Mouse (Mus musculus): ENCODE measurements around the gene Adh1. TPM values are rescaled to one million over a fixed set of nuclear protein-coding genes. Genes with fewer than 3 reads are reported as not detected.

Gene Adh1
- 15.8 and 73.9 TPM in 2 replicates for total RNA-seq (2014; rRNA removed; ENCODE audit: low replicate concordance)
- 10.8 and 11.8 TPM in 2 replicates for polyA plus RNA-seq (2015; fragmentation: Nextera tagmentation; extraction: Ambion mirVana)

DNA sequence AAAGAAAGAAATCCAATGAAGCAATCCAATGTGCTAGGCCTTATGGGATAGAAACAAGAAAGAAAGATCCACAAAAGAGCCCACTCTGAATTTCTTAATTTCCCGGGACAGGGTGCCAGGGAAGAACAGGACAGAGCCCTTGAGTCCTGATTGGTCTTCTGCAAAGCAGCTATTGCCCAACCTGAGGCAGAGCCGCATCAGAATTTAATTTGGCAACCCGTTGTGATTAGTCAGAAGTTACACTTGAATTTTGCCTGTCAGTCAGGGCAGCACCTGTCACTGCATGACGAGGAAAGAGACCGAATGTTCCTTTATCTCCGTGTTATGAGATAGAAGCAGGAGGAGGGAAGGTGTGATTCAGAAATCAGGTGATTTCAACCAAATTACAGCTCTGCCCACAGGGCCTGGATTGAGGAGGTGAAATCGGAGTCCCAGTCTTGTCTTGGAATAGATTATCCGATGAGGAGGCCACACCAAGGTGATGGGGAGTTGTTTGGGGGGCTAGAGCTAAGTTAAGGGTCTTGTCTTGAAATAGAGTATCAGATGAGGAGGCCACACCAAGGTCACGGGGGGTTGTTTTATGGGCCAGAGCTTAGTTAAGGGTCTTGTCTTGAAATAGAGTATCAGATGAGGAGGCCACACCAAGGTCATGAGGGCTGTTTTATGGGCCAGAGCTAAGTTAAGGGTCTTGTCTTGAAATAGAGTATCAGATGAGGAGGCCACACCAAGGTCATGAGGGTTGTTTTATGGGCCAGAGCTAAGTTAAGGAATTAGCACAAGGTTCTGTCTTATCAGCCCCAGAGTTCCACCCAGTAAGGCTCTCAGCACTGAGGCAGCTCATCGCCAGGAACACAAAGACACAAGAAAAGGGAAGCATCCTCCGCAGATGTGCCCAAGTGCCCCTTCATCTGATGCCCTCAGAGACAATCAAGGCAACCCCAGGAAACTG, at the start of gene Adh1:
Gene Adh1, plus strand, starts transcription at position 271 of the 949 bp plus-strand sequence.
- WGBS, result 68% methylated on average over 11 of the region's 11 CpGs
- Histone ChIP-seq H3K36me3 (replicated peaks; ENCODE audit: control insufficient read depth, insufficient read depth, low read length) (no peaks in the 10 kb centered on the region), H3K9me3 (replicated peaks; ENCODE audit: control insufficient read depth, low read length) (no peaks in the 10 kb centered on the region), H3K4me3 (ENCODE audit: low read depth, low read length) (no peak within 1 kb of the TSS), H3K27ac (ENCODE audit: low read depth) (no peak within 1 kb of the TSS), H3K4me1 (ENCODE audit: control insufficient read depth, insufficient read depth) (no peaks in the 10 kb centered on the region), H3K4me2 (ENCODE audit: low read depth, low read length) (no peak within 1 kb of the TSS), H3K27me3 (ENCODE audit: control insufficient read depth, insufficient read depth, low read length) (no peaks in the 10 kb centered on the region), H3K9ac (replicated peaks; ENCODE audit: low read depth, low read length) (no peak within 1 kb of the TSS)
- TF ChIP-seq CTCF (IDR thresholded peaks at IDR 0.05; ENCODE audit: low read depth) (no peak), EP300 (IDR thresholded peaks at IDR 0.05; ENCODE audit: low read depth) (no peak)
- ATAC-seq (ENCODE audit: insufficient read depth, low read depth) (no peak), DNase-seq (ENCODE audit: low spot score) (no peak)

DNA sequence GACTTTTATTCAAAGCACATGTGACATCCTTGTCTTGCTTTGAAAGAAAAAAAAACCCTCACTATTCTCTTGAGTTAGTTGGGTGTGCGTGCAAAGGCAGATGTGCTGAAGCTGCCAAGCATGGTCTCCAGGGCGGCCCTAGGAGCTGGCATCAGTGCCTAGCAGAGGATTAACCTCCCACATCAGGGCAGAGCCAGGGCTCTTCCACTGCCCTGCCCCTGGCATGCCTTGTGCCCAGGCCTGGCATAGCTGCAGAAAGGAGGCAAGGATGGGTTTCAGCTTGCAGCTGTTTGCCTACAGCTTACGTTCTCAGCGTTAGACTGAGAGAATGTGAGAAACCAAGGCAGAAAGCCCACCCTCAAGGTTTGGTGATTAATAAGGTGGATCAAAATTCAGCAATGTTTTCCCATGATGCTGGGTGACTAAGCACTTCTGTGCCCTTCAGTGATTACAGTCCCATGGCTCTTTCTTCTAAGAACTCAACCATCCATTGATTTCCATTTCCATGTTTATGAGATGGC, 48.3 kb upstream of the Adh1 start:
- DNase-seq (ENCODE audit: low spot score) (no peak), ATAC-seq (ENCODE audit: insufficient read depth, low read depth) (no peak)
- Histone ChIP-seq H3K4me3 (ENCODE audit: low read depth, low read length) (no peak overlapping the region), H3K9me3 (replicated peaks; ENCODE audit: control insufficient read depth, low read length) (no peaks in the 10 kb centered on the region; the same call in 1 of the 2 replicates), H3K4me2 (ENCODE audit: low read depth, low read length) (no peak overlapping the region), H3K9ac (replicated peaks; ENCODE audit: low read depth, low read length) (no peak overlapping the region), H3K27me3 (ENCODE audit: control insufficient read depth, insufficient read depth, low read length) (no peaks in the 10 kb centered on the region), H3K36me3 (replicated peaks; ENCODE audit: control insufficient read depth, insufficient read depth, low read length) (no peaks in the 10 kb centered on the region), H3K27ac (ENCODE audit: low read depth) (no peak overlapping the region), H3K4me1 (ENCODE audit: control insufficient read depth, insufficient read depth) (no peaks in the 10 kb centered on the region)
- no peak for TF ChIP-seq EP300 (IDR thresholded peaks at IDR 0.05; ENCODE audit: low read depth)
- TF ChIP-seq CTCF (IDR thresholded peaks at IDR 0.05; ENCODE audit: low read depth), result no peak
- 92% methylated on average over 4 of the region's 4 CpGs for whole genome bisulfite sequencing

DNA sequence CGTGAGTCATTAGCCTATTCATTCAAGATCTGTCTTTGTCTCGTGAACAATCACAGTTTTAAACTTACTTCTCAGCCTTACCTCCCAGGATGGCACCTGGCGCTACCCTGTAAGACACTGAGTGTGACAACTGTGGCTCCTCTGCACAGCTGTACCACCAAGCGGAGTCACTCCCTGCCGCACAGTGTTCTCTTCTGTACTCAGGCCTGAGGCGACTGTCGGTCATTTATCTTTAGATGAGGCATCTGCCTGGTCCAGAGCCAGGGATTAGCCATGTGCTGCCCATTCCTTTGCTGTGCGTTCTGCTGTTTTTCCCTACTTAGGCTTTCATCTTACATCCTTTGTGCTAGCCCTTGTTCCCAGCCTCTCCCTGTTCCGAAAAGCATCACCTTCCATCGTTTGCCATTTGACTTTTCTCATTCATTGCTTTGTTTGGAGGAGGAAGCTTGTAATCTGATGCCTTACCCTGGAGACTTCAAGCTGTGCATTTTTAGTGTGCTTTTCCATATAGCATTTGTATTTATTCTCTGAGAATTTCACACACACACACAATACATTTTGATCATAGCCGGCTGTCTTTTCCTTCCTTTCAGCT, 45.3 kb upstream of the Adh1 start:
- DNase-seq (ENCODE audit: low spot score) (no peak), ATAC-seq (ENCODE audit: insufficient read depth, low read depth) (no peak)
- WGBS, result 55% methylated on average over 11 of the region's 11 CpGs
- H3K4me3 ChIP-seq (ENCODE audit: low read depth, low read length), result no peak overlapping the region
- H3K9me3 ChIP-seq (replicated peaks; ENCODE audit: control insufficient read depth, low read length), result no peaks in the 10 kb centered on the region; the same call in 1 of the 2 replicates
- H3K36me3 ChIP-seq (replicated peaks; ENCODE audit: control insufficient read depth, insufficient read depth, low read length), result no peaks in the 10 kb centered on the region
- no peaks in the 10 kb centered on the region for H3K4me1 ChIP-seq (ENCODE audit: control insufficient read depth, insufficient read depth)
- no peak for TF ChIP-seq EP300 (IDR thresholded peaks at IDR 0.05; ENCODE audit: low read depth)
- no peak for TF ChIP-seq CTCF (IDR thresholded peaks at IDR 0.05; ENCODE audit: low read depth)
- no peak overlapping the region for H3K9ac ChIP-seq (replicated peaks; ENCODE audit: low read depth, low read length)
- H3K27me3 ChIP-seq (ENCODE audit: control insufficient read depth, insufficient read depth, low read length), result no peaks in the 10 kb centered on the region
- H3K4me2 ChIP-seq (ENCODE audit: low read depth, low read length), result no peak overlapping the region
- no peak overlapping the region for H3K27ac ChIP-seq (ENCODE audit: low read depth)

DNA sequence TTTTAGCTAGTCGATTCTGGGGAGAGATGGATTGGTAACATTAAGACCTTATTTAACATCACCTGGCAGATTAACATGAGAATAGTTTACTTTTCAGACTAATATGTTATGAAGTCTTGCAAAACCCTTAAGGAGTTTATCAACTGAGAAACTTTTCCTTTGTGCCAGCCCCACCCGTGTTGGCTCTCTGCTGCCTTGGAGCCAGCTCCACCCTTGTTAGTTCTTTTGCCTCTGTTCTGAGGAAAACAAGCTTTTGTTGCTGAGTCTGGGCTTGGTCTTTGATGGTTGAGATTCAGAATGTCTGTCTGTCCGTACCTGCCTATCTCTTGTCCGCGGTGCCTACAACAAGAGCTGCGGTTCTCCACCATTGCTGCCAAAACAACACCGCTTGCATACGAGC, 44.7 kb upstream of the Adh1 start:
- Histone ChIP-seq H3K27ac (ENCODE audit: low read depth) (no peak overlapping the region), H3K27me3 (ENCODE audit: control insufficient read depth, insufficient read depth, low read length) (no peaks in the 10 kb centered on the region), H3K9me3 (replicated peaks; ENCODE audit: control insufficient read depth, low read length) (no peaks in the 10 kb centered on the region; the same call in 1 of the 2 replicates), H3K4me3 (ENCODE audit: low read depth, low read length) (no peak overlapping the region), H3K4me1 (ENCODE audit: control insufficient read depth, insufficient read depth) (no peaks in the 10 kb centered on the region), H3K9ac (replicated peaks; ENCODE audit: low read depth, low read length) (no peak overlapping the region), H3K36me3 (replicated peaks; ENCODE audit: control insufficient read depth, insufficient read depth, low read length) (no peaks in the 10 kb centered on the region), H3K4me2 (ENCODE audit: low read depth, low read length) (no peak overlapping the region)
- no peak for TF ChIP-seq CTCF (IDR thresholded peaks at IDR 0.05; ENCODE audit: low read depth)
- no peak for TF ChIP-seq EP300 (IDR thresholded peaks at IDR 0.05; ENCODE audit: low read depth)
- no peak for ATAC-seq (ENCODE audit: insufficient read depth, low read depth)
- no peak for DNase-seq (ENCODE audit: low spot score)
- WGBS, result 76% methylated on average over 8 of the region's 8 CpGs

DNA sequence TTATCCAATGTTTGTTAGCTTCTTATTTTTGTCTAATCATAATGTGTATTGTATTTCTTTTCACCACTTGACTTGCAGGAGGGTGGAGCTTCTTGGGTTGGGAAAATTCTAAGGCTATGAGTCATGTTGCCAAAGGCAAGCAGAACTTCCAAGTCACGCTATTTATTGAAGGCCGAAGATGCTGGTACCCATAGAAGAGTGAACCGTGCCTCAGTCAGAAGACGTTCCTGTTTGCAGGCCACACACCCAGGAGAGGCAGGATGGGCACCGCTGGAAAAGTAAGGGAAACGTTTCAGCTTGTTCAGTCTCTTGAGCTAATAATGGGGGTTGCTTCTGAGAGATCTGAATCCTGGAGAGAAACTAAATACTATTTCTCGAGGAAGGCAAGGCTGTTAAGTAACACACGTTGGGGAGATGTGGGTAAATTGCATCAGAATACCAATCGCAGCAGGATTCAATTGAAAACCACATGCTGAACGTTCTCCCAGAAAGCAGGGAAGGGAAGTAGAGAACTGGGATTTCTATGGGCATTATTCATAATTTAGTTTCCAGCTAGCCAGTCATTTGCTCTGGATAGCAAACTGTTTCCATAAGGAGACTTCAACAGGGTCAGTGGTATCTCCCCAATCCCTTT, 43.0 kb upstream of the Adh1 start, which contains the start of gene Adh7:
Gene Adh7, plus strand, starts transcription at position 130 of the 634 bp plus-strand sequence.
- 70% methylated on average over 10 of the region's 10 CpGs for WGBS
- TF ChIP-seq EP300 (IDR thresholded peaks at IDR 0.05; ENCODE audit: low read depth), result no peak
- no peak for TF ChIP-seq CTCF (IDR thresholded peaks at IDR 0.05; ENCODE audit: low read depth)

More for the DNA sequence above, 43.0 kb upstream of the Adh1 start, which contains the start of gene Adh7:
- Histone ChIP-seq H3K4me3 (ENCODE audit: low read depth, low read length) (no peak within 1 kb of the TSS), H3K9ac (replicated peaks; ENCODE audit: low read depth, low read length) (no peak within 1 kb of the TSS), H3K4me1 (ENCODE audit: control insufficient read depth, insufficient read depth) (no peaks in the 10 kb centered on the region), H3K4me2 (ENCODE audit: low read depth, low read length) (no peak within 1 kb of the TSS), H3K9me3 (replicated peaks; ENCODE audit: control insufficient read depth, low read length) (no peaks in the 10 kb centered on the region; the same call in 1 of the 2 replicates), H3K27ac (ENCODE audit: low read depth) (no peak within 1 kb of the TSS), H3K36me3 (replicated peaks; ENCODE audit: control insufficient read depth, insufficient read depth, low read length) (no peaks in the 10 kb centered on the region), H3K27me3 (ENCODE audit: control insufficient read depth, insufficient read depth, low read length) (no peaks in the 10 kb centered on the region)
- no peak for ATAC-seq (ENCODE audit: insufficient read depth, low read depth)
- no peak for DNase-seq (ENCODE audit: low spot score)

Measured in heart, postnatal 0 days (tissue).